Mouse (Mus musculus) kidney, adult 2 months (tissue): ENCODE measurements around the gene Gss.

Source experiments
- CTCF ChIP-seq: fragments of 200-500 bp; conservative IDR thresholded peaks from 2 replicates; pipeline ENCODE4 v1.5.1; 2011; ENCODE audit warnings: low read depth, mild to moderate bottlenecking, control low read depth, low read length, moderate library complexity, mixed read lengths; ENCODE audit not compliant: insufficient read depth, insufficient read length
- POLR2A ChIP-seq: fragments of 200-500 bp; IDR thresholded peaks from one replicate; pipeline ENCODE4 v1.6.1; 2011; ENCODE audit warnings: low read depth, low read length, control low read depth

- TF ChIP-seq CTCF (no peak), POLR2A (no peak)
These were observed 73.9 kb downstream of the Gss start for GRCm38 (mm10) chr2:155518531-155519270.
